Mouse (Mus musculus) hindbrain, embryonic 14.5 days (tissue): ENCODE results near the gene Thada. TPM values are rescaled to one million over a fixed set of nuclear protein-coding genes. Genes with fewer than 3 reads are reported as not detected.

Source experiments
- ATAC-seq: fragments of 200-750 bp; cut with Nextera tagmentation; 2 replicates; pipeline ENCODE4 v1.8.0; 2017; ENCODE audit warnings: moderate number of reproducible peaks, mild to moderate bottlenecking, moderate TSS enrichment, moderate library complexity; ENCODE audit not compliant: low FRiP score
- DNase-seq: peaks from one replicate; pipeline ENCODE4 v3.0.0-alpha.2; 2015; ENCODE audit warnings: low spot score
- H3K27ac ChIP-seq: fragments of 300-500 bp; sonication (generic); 2 replicates; pipeline ENCODE4 v1.5.1; 2014; ENCODE audit warnings: mild to moderate bottlenecking, moderate library complexity
- H3K27me3 ChIP-seq: fragments of 300-500 bp; sonication (generic); 2 replicates; pipeline ENCODE4 v1.6.1; 2014; ENCODE audit warnings: mild to moderate bottlenecking, low read length, mixed read lengths; ENCODE audit not compliant: control insufficient read depth, insufficient read depth
- H3K36me3 ChIP-seq: fragments of 300-500 bp; sonication (generic); replicated peaks from 2 replicates; pipeline ENCODE4 v1.6.1; 2014; ENCODE audit not compliant: control insufficient read depth, insufficient read depth
- H3K4me1 ChIP-seq: fragments of 300-500 bp; sonication (generic); replicated peaks from 2 replicates; pipeline ENCODE4 v1.6.1; 2014; ENCODE audit warnings: antibody characterized with exemption, low read length, mixed read lengths; ENCODE audit not compliant: control insufficient read depth, insufficient read depth
- H3K4me2 ChIP-seq: fragments of 300-500 bp; sonication (generic); replicated peaks from 2 replicates; pipeline ENCODE4 v1.6.1; 2014; ENCODE audit warnings: mild to moderate bottlenecking, moderate library complexity
- H3K4me3 ChIP-seq: fragments of 300-500 bp; sonication (generic); replicated peaks from 2 replicates; pipeline ENCODE4 v1.5.1; 2014; ENCODE audit warnings: mild to moderate bottlenecking, low read length
- H3K9ac ChIP-seq: fragments of 300-500 bp; sonication (generic); 2 replicates; pipeline ENCODE4 v1.6.1; 2014
- H3K9me3 ChIP-seq: fragments of 300-500 bp; sonication (generic); 2 replicates; pipeline ENCODE4 v1.6.1; 2016; ENCODE audit warnings: low read length; ENCODE audit not compliant: control insufficient read depth
- WGBS: fragments of 180-500 bp; shearing (Covaris S2); extraction: QIAGEN DNeasy Blood & Tissue Kit; methylation state at CpG from one replicate; pipeline ENCODE4 v1.1.7; 2014; 5-methylcytosine and 5-hydroxymethylcytosine counted together
- polyA plus RNA-seq: library from polyadenylated mRNA; unstranded; fragments of >200 nt; fragmentation: Nextera tagmentation; extraction: Ambion mirVana; gene quantifications from 2 replicates; pipeline ENCODE4 v1.2.1, GENCODE M21; 2014

Gene Thada
- polyA plus RNA-seq, 1 experiment from 2014 or later, result 9.0 TPM

GRCm38 (mm10) chr17:84268450-84268849 lies 197.6 kb downstream of the Thada start:
- no peaks in the 10 kb centered on the region for H3K36me3 ChIP-seq
- H3K4me1 ChIP-seq, result no peaks in the 10 kb centered on the region
- no peaks in the 10 kb centered on the region for H3K9me3 ChIP-seq
- no peak overlapping the region for H3K4me2 ChIP-seq
- no peak for DNase-seq
- no peaks in the 10 kb centered on the region for H3K27me3 ChIP-seq
- H3K27ac ChIP-seq, result no peak overlapping the region
- no peak for ATAC-seq
- no peak overlapping the region for H3K4me3 ChIP-seq
- H3K9ac ChIP-seq, result no peak overlapping the region
- WGBS, result 86% methylated on average over 3 of the region's 3 CpGs

DNA sequence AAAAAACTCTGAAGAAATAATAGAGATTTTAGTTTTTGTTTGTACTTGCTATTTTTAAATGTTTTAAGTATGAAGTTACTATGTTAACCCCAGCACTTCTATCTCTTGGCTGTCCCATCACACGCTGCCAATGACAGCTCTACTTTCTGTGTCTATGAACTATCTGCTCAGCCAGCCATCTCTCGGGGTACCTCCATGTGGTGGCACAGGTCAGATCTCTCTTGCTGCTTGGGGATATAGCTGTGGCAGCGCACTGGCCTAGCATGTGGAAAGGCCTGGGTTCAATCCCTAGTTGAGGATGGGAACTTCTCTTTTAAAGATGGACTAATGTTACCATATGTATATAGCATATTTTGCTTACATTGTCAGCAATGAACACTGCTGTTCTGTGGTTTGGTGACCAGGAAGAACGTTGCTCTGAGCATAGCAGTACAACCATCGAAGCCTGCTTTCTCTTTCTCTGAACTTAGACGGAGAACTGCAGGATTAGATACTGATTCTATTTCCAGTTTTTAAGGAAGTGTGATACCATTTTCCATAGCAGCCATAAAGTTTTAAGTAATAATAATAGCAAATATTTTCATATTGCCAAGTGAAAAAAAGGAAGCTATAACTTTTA lies 198.4 kb downstream of the Thada start:
- Histone ChIP-seq H3K4me1 (no peaks in the 10 kb centered on the region), H3K36me3 (no peaks in the 10 kb centered on the region), H3K4me2 (no peak overlapping the region), H3K4me3 (no peak overlapping the region), H3K27me3 (no peaks in the 10 kb centered on the region), H3K27ac (no peak overlapping the region), H3K9ac (no peak overlapping the region), H3K9me3 (no peaks in the 10 kb centered on the region)
- no peak for ATAC-seq
- 95% methylated on average over 6 of the region's 6 CpGs for WGBS
- DNase-seq, result no peak

GRCm38 (mm10) chr17:84266161-84266948 lies 199.7 kb downstream of the Thada start:
- Histone ChIP-seq H3K9me3 (no peaks in the 10 kb centered on the region), H3K4me1 (no peaks in the 10 kb centered on the region), H3K9ac (no peak overlapping the region), H3K36me3 (no peaks in the 10 kb centered on the region), H3K27ac (no peak overlapping the region), H3K27me3 (no peaks in the 10 kb centered on the region), H3K4me3 (no peak overlapping the region), H3K4me2 (no peak overlapping the region)
- no peak for ATAC-seq
- no peak for DNase-seq
- 89% methylated on average over 3 of the region's 3 CpGs for WGBS

DNA sequence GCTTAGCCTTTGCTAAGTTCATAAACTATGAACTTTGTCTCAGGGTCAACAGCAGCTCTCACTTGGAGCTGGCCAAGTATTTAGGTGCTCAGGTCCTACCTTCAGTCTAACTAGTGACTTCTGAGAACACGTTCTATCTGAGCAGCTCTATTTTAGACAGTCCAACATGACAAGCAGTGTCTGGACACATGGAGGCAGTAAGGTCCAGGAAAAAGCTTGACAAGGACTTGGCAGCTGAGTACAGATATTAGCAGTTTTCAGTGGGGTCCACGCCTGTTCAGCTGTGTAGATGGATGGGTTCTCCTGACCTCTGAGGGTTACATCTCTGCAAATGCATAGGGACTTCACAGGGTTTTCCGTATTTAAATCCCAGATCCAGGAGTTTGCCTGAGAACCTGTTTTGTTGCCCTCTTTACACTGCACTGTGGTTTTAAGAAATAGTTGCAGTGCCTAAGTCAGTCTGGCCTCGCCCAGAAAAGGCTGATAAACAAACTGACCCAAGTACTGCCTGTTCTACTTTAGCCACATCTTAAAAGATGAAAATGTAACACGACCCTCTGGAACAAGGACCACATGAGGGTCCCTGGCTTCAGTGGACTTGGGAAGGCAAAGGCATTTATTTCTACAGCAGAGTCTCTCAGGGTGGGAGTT lies 200.4 kb downstream of the Thada start:
- WGBS, result 88% methylated on average over 5 of the region's 5 CpGs
- Histone ChIP-seq H3K27me3 (no peaks in the 10 kb centered on the region), H3K9ac (no peak overlapping the region), H3K4me1 (no peaks in the 10 kb centered on the region), H3K4me2 (no peak overlapping the region), H3K27ac (no peak overlapping the region), H3K4me3 (no peak overlapping the region), H3K36me3 (no peaks in the 10 kb centered on the region), H3K9me3 (no peaks in the 10 kb centered on the region)
- DNase-seq, result no peak
- no peak for ATAC-seq

- Histone ChIP-seq H3K4me2 (no peak overlapping the region), H3K27ac (no peak overlapping the region), H3K4me1 (no peaks in the 10 kb centered on the region), H3K36me3 (no peaks in the 10 kb centered on the region), H3K9me3 (no peaks in the 10 kb centered on the region), H3K27me3 (no peaks in the 10 kb centered on the region), H3K4me3 (no peak overlapping the region), H3K9ac (no peak overlapping the region)
- 74% methylated on average over 6 of the region's 6 CpGs for WGBS
- ATAC-seq, result no peak
- DNase-seq, result no peak
Observed at GRCm38 (mm10) chr17:84264305-84264704, 201.7 kb downstream of the Thada start.

DNA sequence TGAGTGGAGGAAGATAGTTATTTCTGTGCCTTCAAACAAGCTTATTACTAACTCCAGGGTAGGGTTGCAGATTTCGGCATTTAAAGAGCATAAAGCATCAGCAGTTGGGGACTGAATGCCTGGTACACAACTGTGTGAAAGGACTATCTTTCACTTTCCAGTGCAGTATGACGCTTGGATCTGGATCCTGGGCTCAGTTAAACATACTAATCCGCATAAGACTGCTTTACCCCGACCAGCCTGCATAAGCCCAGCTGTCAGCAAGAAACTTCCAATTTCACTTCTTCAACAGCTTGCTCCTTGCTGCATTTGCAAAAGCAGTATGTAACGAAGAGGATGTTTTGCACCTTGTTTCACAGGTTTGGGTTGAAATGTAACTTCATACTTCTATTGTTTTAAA lies 202.4 kb downstream of the Thada start:
- Histone ChIP-seq H3K4me2 (no peak overlapping the region), H3K9me3 (no peaks in the 10 kb centered on the region), H3K4me3 (no peak overlapping the region), H3K27me3 (no peaks in the 10 kb centered on the region), H3K27ac (no peak overlapping the region), H3K4me1 (0 out of 2 replicates have a peak, but pooled peaks cover 2% of the 10 kb centered on the region), H3K36me3 (no peaks in the 10 kb centered on the region), H3K9ac (no peak overlapping the region)
- 90% methylated on average over 5 of the region's 5 CpGs for WGBS
- DNase-seq (no peak), ATAC-seq (no peak)

GRCm38 (mm10) chr17:84262325-84262979 lies 203.6 kb downstream of the Thada start:
- DNase-seq, result no peak
- no peak for ATAC-seq
- H3K9me3 ChIP-seq, result no peaks in the 10 kb centered on the region
- no peaks in the 10 kb centered on the region for H3K36me3 ChIP-seq
- no peaks in the 10 kb centered on the region for H3K27me3 ChIP-seq
- H3K4me1 ChIP-seq, result peaks cover 8% of the 10 kb centered on the region; the same call in 1 of the 2 replicates
- no peak overlapping the region for H3K4me3 ChIP-seq
- no peak overlapping the region for H3K4me2 ChIP-seq
- H3K27ac ChIP-seq, result no peak overlapping the region
- WGBS, result 88% methylated on average over 9 of the region's 9 CpGs
- no peak overlapping the region for H3K9ac ChIP-seq

DNA sequence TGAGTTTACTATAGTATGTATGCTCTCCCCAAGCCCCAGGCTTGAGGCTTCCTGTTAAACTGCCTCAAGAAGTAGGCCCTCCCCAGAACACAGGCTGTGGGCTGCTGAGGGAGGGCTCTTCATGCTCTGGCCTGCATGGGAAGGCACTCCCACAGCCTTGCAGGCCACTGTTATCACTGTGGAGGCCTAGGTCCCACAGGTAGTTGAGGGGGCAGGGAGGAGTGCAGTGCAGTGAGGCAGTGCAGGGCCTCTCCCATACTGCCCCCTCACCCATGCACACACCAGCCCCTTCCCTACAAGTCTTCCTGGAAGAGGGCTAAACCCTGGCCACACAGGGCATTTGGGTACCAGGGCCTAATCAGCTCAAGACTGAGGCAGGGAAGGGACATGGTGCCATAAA lies 205.0 kb downstream of the Thada start:
- DNase-seq (no peak), ATAC-seq (peak; percentile 21; the same call in 1 of the 2 replicates)
- H3K9me3 ChIP-seq, result no peaks in the 10 kb centered on the region
- no peaks in the 10 kb centered on the region for H3K36me3 ChIP-seq
- no peaks in the 10 kb centered on the region for H3K27me3 ChIP-seq
- H3K9ac ChIP-seq, result no peak overlapping the region
- no peak overlapping the region for H3K4me3 ChIP-seq
- no peak overlapping the region for H3K27ac ChIP-seq
- H3K4me1 ChIP-seq, result peaks cover 8% of the 10 kb centered on the region; the same call in 1 of the 2 replicates
- no peak overlapping the region for H3K4me2 ChIP-seq

GRCm38 (mm10) chr17:84260226-84260625 lies 205.8 kb downstream of the Thada start:
- no peak overlapping the region for H3K27ac ChIP-seq
- ATAC-seq (no peak), DNase-seq (no peak)
- no peaks in the 10 kb centered on the region for H3K27me3 ChIP-seq
- H3K4me1 ChIP-seq, result peaks cover 8% of the 10 kb centered on the region; the same call in 1 of the 2 replicates
- no peaks in the 10 kb centered on the region for H3K36me3 ChIP-seq
- H3K9ac ChIP-seq, result no peak overlapping the region
- H3K4me2 ChIP-seq, result no peak overlapping the region
- no peak overlapping the region for H3K4me3 ChIP-seq
- no peaks in the 10 kb centered on the region for H3K9me3 ChIP-seq
